Mouse (Mus musculus): ENCODE data around the gene Kalrn.

Gene Kalrn

GRCm38 (mm10) chr16:34557891-34558290, 15.4 kb downstream of the Kalrn start:
- DNase-seq (ENCODE audit: low spot score) = no peak

GRCm38 (mm10) chr16:34552731-34553130, 20.6 kb downstream of the Kalrn start:
- DNase-seq (ENCODE audit: low spot score) = no peak

GRCm38 (mm10) chr16:34549470-34549999, 23.8 kb downstream of the Kalrn start:
- no peak for DNase-seq (ENCODE audit: low spot score)

GRCm38 (mm10) chr16:34546805-34547509, 26.4 kb downstream of the Kalrn start:
- DNase-seq (ENCODE audit: low spot score) = no peak

- no peak for DNase-seq (ENCODE audit: low spot score)
These were observed 29.6 kb downstream of the Kalrn start for GRCm38 (mm10) chr16:34543754-34544153.

GRCm38 (mm10) chr16:34542341-34542740, 31.0 kb downstream of the Kalrn start:
- DNase-seq (ENCODE audit: low spot score) = no peak

DNA sequence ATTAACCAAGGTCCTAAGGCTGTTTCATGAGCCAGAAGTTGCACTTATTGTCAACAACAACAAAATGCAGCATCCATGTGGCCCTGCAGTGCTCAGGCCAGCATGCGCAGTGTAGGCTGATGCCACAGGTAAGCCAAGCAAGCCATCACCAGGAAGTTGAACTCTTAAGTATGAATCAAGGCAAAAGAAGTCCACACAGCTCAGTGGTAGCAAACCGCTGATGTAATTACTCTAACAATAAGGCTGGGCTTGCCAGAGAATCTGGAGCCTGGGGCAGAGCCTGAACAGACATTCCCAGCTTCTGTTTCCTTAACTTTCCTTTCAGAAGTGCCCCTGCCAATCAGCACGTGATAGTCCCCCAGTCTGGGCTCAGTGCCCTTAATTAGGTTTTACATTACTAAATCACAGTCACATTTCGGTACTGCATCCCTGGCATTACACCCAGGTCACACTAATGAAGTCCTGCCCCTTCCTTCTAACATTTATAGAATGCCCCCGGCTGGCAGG, 34.6 kb downstream of the Kalrn start:
- DNase-seq (ENCODE audit: low spot score) = no peak

GRCm38 (mm10) chr16:34536300-34536699, 37.0 kb downstream of the Kalrn start:
- DNase-seq (ENCODE audit: low spot score) = no peak

- no peak for DNase-seq (ENCODE audit: low spot score)
These were observed 38.2 kb downstream of the Kalrn start for GRCm38 (mm10) chr16:34535135-34535534.

- no peak for DNase-seq (ENCODE audit: low spot score)
These were observed 41.8 kb downstream of the Kalrn start for GRCm38 (mm10) chr16:34531506-34531905.

GRCm38 (mm10) chr16:34530029-34530428, 43.3 kb downstream of the Kalrn start:
- DNase-seq (ENCODE audit: low spot score) = no peak

DNA sequence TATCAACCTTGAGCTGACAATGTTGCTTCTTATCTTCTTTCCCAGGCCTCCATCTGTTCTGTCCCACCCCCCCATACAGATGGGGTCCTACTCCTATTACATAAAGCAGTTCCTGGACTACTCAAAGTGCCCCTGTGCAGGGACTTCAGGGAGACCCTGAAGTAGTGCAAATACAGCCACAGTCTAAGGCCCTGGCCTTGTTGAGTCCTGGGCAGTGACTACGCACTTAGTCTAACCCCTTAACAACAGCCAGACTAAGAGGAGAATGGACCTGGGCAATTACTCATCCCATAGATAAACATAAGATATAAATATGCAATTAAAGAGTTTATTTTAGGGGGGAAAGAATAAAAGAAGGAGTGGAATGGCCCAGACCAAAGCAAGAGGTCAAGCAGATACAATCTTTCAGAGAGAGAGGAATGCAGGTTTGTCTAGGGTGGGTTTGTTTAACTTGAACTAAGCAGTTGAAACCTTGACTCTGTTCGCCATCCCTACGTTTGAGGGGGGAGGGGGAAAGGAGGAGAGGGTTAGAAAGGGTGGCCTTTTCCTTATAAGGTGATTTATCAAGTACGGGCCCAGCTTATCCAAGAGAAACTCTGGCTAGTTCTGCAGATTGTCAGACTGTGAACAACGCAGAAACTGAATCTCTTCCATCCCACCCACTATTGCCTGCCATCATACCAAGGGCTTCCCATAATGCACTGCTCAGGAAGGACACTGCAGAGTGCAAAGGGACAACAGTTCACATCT, 44.9 kb downstream of the Kalrn start:
- no peak for DNase-seq (ENCODE audit: low spot score)

GRCm38 (mm10) chr16:34526378-34526777, 47.0 kb downstream of the Kalrn start:
- no peak for DNase-seq (ENCODE audit: low spot score)

DNA sequence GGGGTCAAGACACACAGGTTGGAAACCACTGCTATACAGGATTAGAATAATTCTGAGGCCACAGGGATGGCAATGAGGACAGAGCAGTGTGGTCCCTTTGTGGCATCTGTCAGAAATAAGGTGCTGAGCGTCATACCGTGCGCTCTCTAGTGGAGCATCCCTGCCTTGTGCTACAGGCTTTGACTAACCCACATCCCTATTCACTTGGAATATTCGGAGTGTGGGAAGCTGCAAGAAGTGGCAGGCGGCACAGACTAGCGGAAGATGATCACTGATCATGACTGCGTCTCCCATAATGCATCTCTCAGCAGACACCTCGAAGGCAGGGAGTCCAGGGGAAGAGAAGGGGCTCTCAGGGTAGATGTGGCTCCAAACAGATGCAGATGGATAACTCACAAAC, 47.5 kb downstream of the Kalrn start:
- no peak for DNase-seq (ENCODE audit: low spot score)

DNA sequence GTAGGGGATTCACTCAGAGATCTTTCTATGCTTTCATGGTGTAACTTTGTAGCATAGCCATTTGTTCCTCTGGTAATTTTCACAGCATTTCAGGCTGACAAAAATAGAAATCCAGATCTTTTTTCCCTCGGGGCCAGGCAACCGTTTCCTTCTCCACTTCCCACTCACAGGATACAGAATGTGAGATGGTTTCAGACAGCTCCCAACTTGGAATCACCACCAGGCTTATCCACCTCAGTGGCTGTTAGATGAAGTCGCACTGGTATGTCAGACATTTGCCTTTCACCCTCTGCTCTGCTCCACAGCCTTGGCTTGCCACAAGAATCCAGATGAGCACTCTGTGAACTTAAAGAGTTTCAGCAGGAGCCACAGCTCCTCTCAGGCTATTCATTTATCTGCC, 48.1 kb downstream of the Kalrn start:
- no peak for DNase-seq (ENCODE audit: low spot score)

- DNase-seq (ENCODE audit: low spot score) = no peak
These were observed 52.3 kb downstream of the Kalrn start for GRCm38 (mm10) chr16:34521061-34521460.

DNA sequence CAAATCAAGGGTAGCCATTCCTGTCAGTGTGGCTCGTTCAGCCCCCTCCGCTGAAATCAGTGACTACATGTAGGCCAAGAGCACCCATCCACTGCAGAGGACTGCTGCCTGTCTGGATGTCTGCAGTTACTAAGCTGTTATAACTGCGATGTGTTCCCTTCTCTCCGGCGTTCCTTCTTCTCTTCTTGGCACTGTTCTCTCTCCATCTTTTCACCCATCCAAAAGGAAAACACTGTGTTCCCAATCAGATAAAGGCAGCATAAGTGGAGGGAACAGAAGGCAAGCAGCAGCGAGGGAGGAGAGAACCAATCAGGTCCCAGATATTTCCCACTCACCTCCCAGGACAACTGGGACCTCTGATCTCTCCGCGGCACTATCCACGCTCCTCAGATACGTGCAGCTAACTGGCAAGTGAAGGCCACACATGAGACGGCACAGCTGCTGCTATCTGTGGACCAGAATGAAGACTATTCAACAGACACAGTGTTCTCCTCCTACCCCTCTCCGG, 56.4 kb downstream of the Kalrn start:
- peak; percentile 30 for DNase-seq (ENCODE audit: low spot score)

DNA sequence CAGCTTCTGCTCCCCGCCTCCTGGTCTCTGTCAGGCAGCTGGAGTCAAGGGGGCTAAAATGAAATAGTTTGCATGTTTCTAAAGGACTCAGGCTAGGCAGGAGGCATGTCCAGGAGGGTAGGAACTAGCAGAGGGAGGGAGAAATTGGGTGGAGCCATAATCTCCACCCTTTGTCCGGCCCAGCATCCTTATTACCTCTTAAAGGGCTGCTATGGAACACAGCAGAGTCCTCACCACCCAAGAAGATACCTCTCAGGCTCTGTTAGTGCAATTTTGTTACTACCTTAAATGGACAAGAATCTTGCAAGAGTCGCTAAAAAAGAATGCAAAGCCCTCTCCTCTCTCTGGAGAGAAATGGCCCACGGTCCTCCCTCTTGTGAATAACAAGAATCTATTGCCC, 57.8 kb downstream of the Kalrn start:
- DNase-seq (ENCODE audit: low spot score) = no peak

- DNase-seq (ENCODE audit: low spot score) = no peak
These were observed 59.3 kb downstream of the Kalrn start for GRCm38 (mm10) chr16:34513956-34514593.

- DNase-seq (ENCODE audit: low spot score) = no peak
These were observed 61.0 kb downstream of the Kalrn start for GRCm38 (mm10) chr16:34512326-34512725.

DNA sequence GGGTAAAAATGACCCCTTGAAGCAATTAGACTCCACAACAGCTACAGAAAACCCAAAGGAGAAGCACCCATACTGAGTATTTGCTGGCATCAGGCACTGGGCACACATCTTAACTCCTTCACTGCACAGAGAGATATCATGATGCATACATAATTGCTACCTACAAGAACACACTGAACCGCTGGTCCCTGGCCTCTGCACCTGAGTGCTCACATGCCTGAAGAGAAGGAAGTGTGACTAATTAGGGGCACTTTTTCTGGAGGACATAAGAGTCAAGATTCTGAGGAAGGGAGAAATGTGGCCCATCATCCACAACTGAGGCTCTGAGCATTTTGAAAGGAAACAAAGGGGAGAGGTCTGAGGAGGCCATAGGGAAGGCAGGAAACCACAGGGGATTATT, 65.2 kb downstream of the Kalrn start:
- DNase-seq (ENCODE audit: low spot score) = no peak

- DNase-seq (ENCODE audit: low spot score) = no peak
These were observed 67.3 kb downstream of the Kalrn start for GRCm38 (mm10) chr16:34506048-34506447.
